Comparison of ENCODE assay signal across 22 mouse cellular contexts in the genomic region with DNA sequence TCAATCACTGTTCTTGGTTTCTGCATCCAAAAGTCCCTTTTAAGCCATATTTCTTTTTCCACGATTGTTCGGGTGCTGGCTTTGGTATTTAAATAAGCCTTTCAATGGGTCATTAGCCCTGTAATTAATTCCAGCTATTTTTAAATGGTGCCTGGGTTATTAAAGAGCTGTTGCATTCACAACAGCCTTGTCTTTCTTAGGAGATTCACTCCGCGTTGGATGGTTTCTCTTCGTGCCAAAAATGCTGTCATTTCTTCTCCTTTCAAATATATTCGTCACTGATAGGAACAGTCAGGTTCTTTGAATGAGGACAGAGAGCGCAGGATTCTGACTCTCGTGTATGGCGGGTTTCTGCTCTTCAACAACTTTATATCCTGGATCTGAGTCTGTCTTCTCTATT.
"Had no signal": no experiment of that assay in that cellular context is flagged by ENCODE, and none has a peak within 500 bp of the region (broad histone marks: within the 10 kb centered on the region; RNA-seq: fewer than 3 reads in every experiment).

No protein-coding gene starts in this region.

- H3K4me2 ChIP-seq: kidney, embryonic 15.5 days; limb, embryonic 12.5 days; limb, embryonic 15.5 days; lung, embryonic 15.5 days; midbrain, embryonic 12.5 days; midbrain, embryonic 15.5 days; neural tube, embryonic 12.5 days; neural tube, embryonic 15.5 days had no signal

- ATAC-seq: midbrain, embryonic 15.5 days had no signal

- H3K4me1 ChIP-seq: limb, embryonic 12.5 days; limb, embryonic 15.5 days; midbrain, embryonic 15.5 days; neural tube, embryonic 12.5 days had no signal

- H3K36me3 ChIP-seq: kidney, embryonic 15.5 days; limb, embryonic 12.5 days; limb, embryonic 15.5 days; lung, embryonic 15.5 days; midbrain, embryonic 12.5 days; midbrain, embryonic 15.5 days; neural tube, embryonic 12.5 days; neural tube, embryonic 15.5 days had no signal

- DNase-seq: kidney, postnatal 10 days; kidney, postnatal 4 days; left cerebral cortex, postnatal 4 days; lung, adult 18-20 months; lung, postnatal 10 days; lung, postnatal 36 days; right cerebral cortex, adult 18-20 months; right cerebral cortex, postnatal 14 days; right cerebral cortex, postnatal 4 days; thymus, adult 2 months; thymus, postnatal 14 days; thymus, postnatal 4 days had no signal

- H3K27me3 ChIP-seq: kidney, embryonic 15.5 days; limb, embryonic 15.5 days; lung, embryonic 15.5 days; midbrain, embryonic 12.5 days; midbrain, embryonic 15.5 days; neural tube, embryonic 12.5 days; neural tube, embryonic 15.5 days had no signal

- H3K4me3 ChIP-seq: kidney, embryonic 15.5 days; limb, embryonic 12.5 days; limb, embryonic 15.5 days; lung, embryonic 15.5 days; midbrain, embryonic 12.5 days; midbrain, embryonic 15.5 days; neural tube, embryonic 12.5 days; neural tube, embryonic 15.5 days had no signal

- H3K27ac ChIP-seq: kidney, embryonic 15.5 days; limb, embryonic 12.5 days; limb, embryonic 15.5 days; liver, embryonic 14.5 days; lung, embryonic 15.5 days; midbrain, embryonic 12.5 days; midbrain, embryonic 15.5 days; neural tube, embryonic 12.5 days; neural tube, embryonic 15.5 days; stomach, postnatal 0 days had no signal

- H3K9ac ChIP-seq: kidney, embryonic 15.5 days; limb, embryonic 12.5 days; limb, embryonic 15.5 days; liver, embryonic 14.5 days; lung, embryonic 15.5 days; midbrain, embryonic 12.5 days; midbrain, embryonic 15.5 days; neural tube, embryonic 12.5 days; neural tube, embryonic 15.5 days had no signal

- H3K9me3 ChIP-seq: kidney, embryonic 15.5 days; limb, embryonic 15.5 days; lung, embryonic 15.5 days; midbrain, embryonic 12.5 days; midbrain, embryonic 15.5 days; neural tube, embryonic 12.5 days; neural tube, embryonic 15.5 days had no signal
